Mouse (Mus musculus) bone marrow macrophage, adult 2 months (primary cell): ENCODE measurements at regions not wholly inside any gene's neighbourhood (a gene's known extent, or its start where the extent isn't known, plus 50 kb on each side); places are given as distances from the start of the nearest gene placed in this dataset.

Experiments used
- CTCF ChIP-seq: IDR thresholded peaks from 2 replicates; pipeline ENCODE4 v1.5.1; 2012; ENCODE audit warnings: low read depth, mild to moderate bottlenecking, low read length, moderate library complexity
- POLR2A ChIP-seq: IDR thresholded peaks from 2 replicates; pipeline ENCODE4 v1.6.1; 2012; ENCODE audit warnings: mild to moderate bottlenecking, low read depth, low read length, borderline replicate concordance

DNA sequence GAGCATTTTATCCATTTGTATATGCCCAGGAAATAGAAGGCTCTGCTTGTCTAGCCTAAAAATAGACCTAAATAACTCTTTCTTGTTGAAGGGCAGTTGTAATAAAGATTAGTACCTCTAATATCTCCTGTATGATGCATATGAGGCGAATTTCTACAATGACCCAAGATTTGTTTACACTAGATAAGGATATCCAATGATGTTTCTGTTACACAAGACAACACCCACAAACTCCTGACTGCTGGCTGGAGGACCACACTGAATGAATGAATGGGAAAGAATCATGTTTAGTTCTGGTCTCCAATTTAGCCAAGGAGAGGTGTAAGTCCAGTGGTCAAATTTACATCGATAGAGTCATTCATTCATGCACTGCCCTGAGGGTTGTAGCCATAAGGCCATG is 118.3 kb downstream of the Dact1 start:
- TF ChIP-seq CTCF (no peak), POLR2A (no peak)
